Mouse (Mus musculus): Measurements from ENCODE around the gene Alg9. TPM values are rescaled to one million over a fixed set of nuclear protein-coding genes. Genes with fewer than 3 reads are reported as not detected.

Alg9 gene
- polyA plus RNA-seq, 1 experiment: 23.0 TPM

- H3K27me3 ChIP-seq (ENCODE audit: control insufficient read depth, insufficient read depth, insufficient read length): no peaks in the 10 kb centered on the region
- TF ChIP-seq MYOG (IDR thresholded peaks at IDR 0.05; ENCODE audit: control insufficient read depth, extremely low read depth, insufficient read length) (no peak), MYOD1 (IDR thresholded peaks at IDR 0.05; ENCODE audit: control insufficient read depth, insufficient read length, low read depth) (no peak), CTCF (IDR thresholded peaks at IDR 0.05; ENCODE audit: control insufficient read depth, insufficient read depth, insufficient read length) (no peak), MAX (IDR thresholded peaks at IDR 0.05) (no peak), CEBPB (IDR thresholded peaks at IDR 0.05; ENCODE audit: low read depth) (no peak), FOSL1 (IDR thresholded peaks at IDR 0.05; ENCODE audit: insufficient read depth, low read length, poor library complexity, severe bottlenecking) (no peak), USF1 (IDR thresholded peaks at IDR 0.05; ENCODE audit: low read depth) (no peak)
- H3K4me3 ChIP-seq (ENCODE audit: insufficient read depth, poor library complexity, severe bottlenecking): no peak overlapping the region
- H3ac ChIP-seq (ENCODE audit: control insufficient read depth, insufficient read length, low read depth): no peak overlapping the region
- H3K79me2 ChIP-seq (ENCODE audit: control insufficient read depth, insufficient read depth): peaks cover 27% of the 10 kb centered on the region
- H3K79me3 ChIP-seq (ENCODE audit: low read depth): peaks cover 10% of the 10 kb centered on the region
- H3K36me3 ChIP-seq (ENCODE audit: control insufficient read depth, insufficient read depth): peaks cover 17% of the 10 kb centered on the region
These were observed 81.0 kb downstream of the Alg9 start for GRCm38 (mm10) chr9:50855780-50856179.

- Histone ChIP-seq H3K36me3 (ENCODE audit: control insufficient read depth, insufficient read depth) (peaks cover 24% of the 10 kb centered on the region), H3K79me2 (ENCODE audit: control insufficient read depth, insufficient read depth) (peaks cover 27% of the 10 kb centered on the region), H3K79me3 (ENCODE audit: low read depth) (peaks cover 10% of the 10 kb centered on the region), H3ac (ENCODE audit: control insufficient read depth, insufficient read length, low read depth) (peak overlapping the region; percentile 95), H3K27me3 (ENCODE audit: control insufficient read depth, insufficient read depth, insufficient read length) (no peaks in the 10 kb centered on the region), H3K4me3 (ENCODE audit: insufficient read depth, poor library complexity, severe bottlenecking) (peak overlapping the region; percentile 41)
- TF ChIP-seq MAX (IDR thresholded peaks at IDR 0.05) (no peak), CEBPB (IDR thresholded peaks at IDR 0.05; ENCODE audit: low read depth) (no peak), CTCF (IDR thresholded peaks at IDR 0.05; ENCODE audit: control insufficient read depth, insufficient read depth, insufficient read length) (no peak), MYOD1 (IDR thresholded peaks at IDR 0.05; ENCODE audit: control insufficient read depth, insufficient read length, low read depth) (no peak), MYOG (IDR thresholded peaks at IDR 0.05; ENCODE audit: control insufficient read depth, extremely low read depth, insufficient read length) (no peak), USF1 (IDR thresholded peaks at IDR 0.05; ENCODE audit: low read depth) (no peak), FOSL1 (IDR thresholded peaks at IDR 0.05; ENCODE audit: insufficient read depth, low read length, poor library complexity, severe bottlenecking) (no peak)
These were observed 81.7 kb downstream of the Alg9 start for GRCm38 (mm10) chr9:50856341-50857081.

- Histone ChIP-seq H3ac (ENCODE audit: control insufficient read depth, insufficient read length, low read depth) (peak overlapping the region; percentile 95), H3K36me3 (ENCODE audit: control insufficient read depth, insufficient read depth) (peaks cover 31% of the 10 kb centered on the region), H3K4me3 (ENCODE audit: insufficient read depth, poor library complexity, severe bottlenecking) (peak overlapping the region; percentile 41), H3K79me2 (ENCODE audit: control insufficient read depth, insufficient read depth) (peaks cover 27% of the 10 kb centered on the region), H3K27me3 (ENCODE audit: control insufficient read depth, insufficient read depth, insufficient read length) (no peaks in the 10 kb centered on the region), H3K79me3 (ENCODE audit: low read depth) (peaks cover 10% of the 10 kb centered on the region)
- no peak for TF ChIP-seq MAX (IDR thresholded peaks at IDR 0.05)
These were observed 82.3 kb downstream of the Alg9 start for GRCm38 (mm10) chr9:50857082-50857641.

- H3K4me3 ChIP-seq (ENCODE audit: insufficient read depth, poor library complexity, severe bottlenecking): no peak overlapping the region
These were observed 83.9 kb downstream of the Alg9 start for GRCm38 (mm10) chr9:50858681-50859080.

GRCm38 (mm10) chr9:50861119-50861839 is 86.5 kb downstream of the Alg9 start:
- Histone ChIP-seq H3ac (ENCODE audit: control insufficient read depth, insufficient read length, low read depth) (no peak overlapping the region), H3K4me3 (ENCODE audit: insufficient read depth, poor library complexity, severe bottlenecking) (no peak overlapping the region), H3K27me3 (ENCODE audit: control insufficient read depth, insufficient read depth, insufficient read length) (no peaks in the 10 kb centered on the region), H3K79me3 (ENCODE audit: low read depth) (peaks cover 10% of the 10 kb centered on the region), H3K79me2 (ENCODE audit: control insufficient read depth, insufficient read depth) (peaks cover 27% of the 10 kb centered on the region), H3K36me3 (ENCODE audit: control insufficient read depth, insufficient read depth) (peaks cover 56% of the 10 kb centered on the region)
- no peak for TF ChIP-seq MAX (IDR thresholded peaks at IDR 0.05)
- TF ChIP-seq FOSL1 (IDR thresholded peaks at IDR 0.05; ENCODE audit: insufficient read depth, low read length, poor library complexity, severe bottlenecking): no peak
- no peak for TF ChIP-seq USF1 (IDR thresholded peaks at IDR 0.05; ENCODE audit: low read depth)
- TF ChIP-seq CEBPB (IDR thresholded peaks at IDR 0.05; ENCODE audit: low read depth): no peak
- TF ChIP-seq CTCF (IDR thresholded peaks at IDR 0.05; ENCODE audit: control insufficient read depth, insufficient read depth, insufficient read length): no peak
- no peak for TF ChIP-seq MYOD1 (IDR thresholded peaks at IDR 0.05; ENCODE audit: control insufficient read depth, insufficient read length, low read depth)
- no peak for TF ChIP-seq MYOG (IDR thresholded peaks at IDR 0.05; ENCODE audit: control insufficient read depth, extremely low read depth, insufficient read length)

More at GRCm38 (mm10) chr9:50858681-50859080, 83.9 kb downstream of the Alg9 start:
- no peak overlapping the region for H3ac ChIP-seq (ENCODE audit: control insufficient read depth, insufficient read length, low read depth)
- peaks cover 10% of the 10 kb centered on the region for H3K79me3 ChIP-seq (ENCODE audit: low read depth)
- no peaks in the 10 kb centered on the region for H3K27me3 ChIP-seq (ENCODE audit: control insufficient read depth, insufficient read depth, insufficient read length)
- peaks cover 27% of the 10 kb centered on the region for H3K79me2 ChIP-seq (ENCODE audit: control insufficient read depth, insufficient read depth)
- peaks cover 40% of the 10 kb centered on the region for H3K36me3 ChIP-seq (ENCODE audit: control insufficient read depth, insufficient read depth)
- TF ChIP-seq USF1 (IDR thresholded peaks at IDR 0.05; ENCODE audit: low read depth) (no peak), MYOG (IDR thresholded peaks at IDR 0.05; ENCODE audit: control insufficient read depth, extremely low read depth, insufficient read length) (no peak), CEBPB (IDR thresholded peaks at IDR 0.05; ENCODE audit: low read depth) (no peak)

Data from C2C12 (cell line).